Mouse (Mus musculus) hindbrain, embryonic 13.5 days (tissue): ENCODE measurements around the gene Fam167b. TPM values are rescaled to one million over a fixed set of nuclear protein-coding genes. Genes with fewer than 3 reads are reported as not detected.

Experiments used
- ATAC-seq: fragments of 200-750 bp; cut with Nextera tagmentation; 2 replicates; pipeline ENCODE4 v1.8.0; 2017; ENCODE audit warnings: moderate TSS enrichment; ENCODE audit not compliant: low FRiP score
- H3K27ac ChIP-seq: fragments of 300-500 bp; sonication (generic); 2 replicates; pipeline ENCODE4 v1.5.1; 2015; ENCODE audit warnings: inconsistent platforms, mild to moderate bottlenecking, moderate library complexity
- H3K27me3 ChIP-seq: fragments of 300-500 bp; sonication (generic); 2 replicates; pipeline ENCODE4 v1.6.1; 2015; ENCODE audit warnings: mild to moderate bottlenecking, inconsistent platforms
- H3K36me3 ChIP-seq: fragments of 300-500 bp; sonication (generic); 2 replicates; pipeline ENCODE4 v1.6.1; 2015; ENCODE audit warnings: mild to moderate bottlenecking, inconsistent platforms
- H3K4me1 ChIP-seq: fragments of 300-500 bp; sonication (generic); replicated peaks from 2 replicates; pipeline ENCODE4 v1.6.1; 2015; ENCODE audit warnings: inconsistent platforms
- H3K4me2 ChIP-seq: fragments of 300-500 bp; sonication (generic); 2 replicates; pipeline ENCODE4 v1.6.1; 2015; ENCODE audit warnings: inconsistent platforms, mild to moderate bottlenecking, moderate library complexity
- H3K4me3 ChIP-seq: fragments of 300-500 bp; sonication (generic); 2 replicates; pipeline ENCODE4 v1.5.1; 2015; ENCODE audit warnings: mild to moderate bottlenecking, inconsistent platforms
- H3K9ac ChIP-seq: fragments of 300-500 bp; sonication (generic); 2 replicates; pipeline ENCODE4 v1.6.1; 2015; ENCODE audit warnings: mild to moderate bottlenecking, inconsistent platforms
- H3K9me3 ChIP-seq: fragments of 300-500 bp; sonication (generic); 2 replicates; pipeline ENCODE4 v1.6.1; 2016; ENCODE audit warnings: inconsistent platforms
- WGBS: fragments of 180-500 bp; shearing (Covaris S2); methylation state at CpG from one replicate; pipeline ENCODE4 v1.1.7; 2015; 5-methylcytosine and 5-hydroxymethylcytosine counted together
- polyA plus RNA-seq: library from polyadenylated mRNA; unstranded; fragments of >200 nt; fragmentation: Nextera tagmentation; extraction: Ambion mirVana; gene quantifications from 2 replicates; pipeline ENCODE4 v1.2.1, GENCODE M21; 2015

The Fam167b gene
- polyA plus RNA-seq, 1 experiment from 2014 or later, result 0.87 TPM

- Histone ChIP-seq H3K4me3 (no peak overlapping the region), H3K27me3 (no peaks in the 10 kb centered on the region), H3K9me3 (no peaks in the 10 kb centered on the region), H3K36me3 (peaks cover 40% of the 10 kb centered on the region), H3K4me1 (peaks cover 8% of the 10 kb centered on the region), H3K9ac (no peak overlapping the region), H3K4me2 (no peak overlapping the region), H3K27ac (0 out of 2 replicates have a peak overlapping the region, but pooled peaks have one; percentile 18)
- 83% methylated on average over 4 of the region's 4 CpGs for WGBS
- no peak for ATAC-seq
These were observed 10.5 kb upstream of the Fam167b start for GRCm38 (mm10) chr4:129588865-129589264.

- no peak overlapping the region for H3K4me3 ChIP-seq
- H3K9ac ChIP-seq, result no peak overlapping the region
- ATAC-seq, result no peak
- no peak overlapping the region for H3K27ac ChIP-seq
- peaks cover 8% of the 10 kb centered on the region for H3K4me1 ChIP-seq
- H3K27me3 ChIP-seq, result no peaks in the 10 kb centered on the region
- WGBS, result 37% methylated on average over 1 of the region's 1 CpGs
- no peak overlapping the region for H3K4me2 ChIP-seq
- H3K36me3 ChIP-seq, result peaks cover 21% of the 10 kb centered on the region
- H3K9me3 ChIP-seq, result no peaks in the 10 kb centered on the region
These were observed 8.6 kb upstream of the Fam167b start for GRCm38 (mm10) chr4:129586943-129587342.

- Histone ChIP-seq H3K9ac (no peak overlapping the region), H3K4me1 (peaks cover 8% of the 10 kb centered on the region), H3K27me3 (no peaks in the 10 kb centered on the region), H3K27ac (no peak overlapping the region), H3K4me3 (no peak overlapping the region), H3K4me2 (0 out of 2 replicates have a peak overlapping the region, but pooled peaks have one; percentile 52), H3K9me3 (no peaks in the 10 kb centered on the region), H3K36me3 (peaks cover 9% of the 10 kb centered on the region)
- WGBS, result 84% methylated on average over 9 of the region's 9 CpGs
- no peak for ATAC-seq
These were observed 7.4 kb upstream of the Fam167b start for GRCm38 (mm10) chr4:129585773-129586172.

- no peaks in the 10 kb centered on the region for H3K9me3 ChIP-seq
- H3K9ac ChIP-seq, result peak overlapping the region; percentile 46
- 0 out of 2 replicates have a peak overlapping the region, but pooled peaks have one; percentile 12 for H3K27ac ChIP-seq
- peaks cover 2% of the 10 kb centered on the region for H3K36me3 ChIP-seq
- 3% methylated on average over 36 of the region's 36 CpGs for WGBS
- peak overlapping the region; percentile 52 for H3K4me2 ChIP-seq
- no peaks in the 10 kb centered on the region for H3K27me3 ChIP-seq
- H3K4me3 ChIP-seq, result peak overlapping the region; percentile 33
- no peak for ATAC-seq
- H3K4me1 ChIP-seq, result peaks cover 8% of the 10 kb centered on the region
These were observed 6.7 kb upstream of the Fam167b start for GRCm38 (mm10) chr4:129584884-129585608.

GRCm38 (mm10) chr4:129584370-129584769, 6.0 kb upstream of the Fam167b start:
- peaks cover 8% of the 10 kb centered on the region for H3K4me1 ChIP-seq
- peak overlapping the region; percentile 33; the same call in 1 of the 2 replicates for H3K4me3 ChIP-seq
- no peaks in the 10 kb centered on the region for H3K36me3 ChIP-seq
- H3K9me3 ChIP-seq, result no peaks in the 10 kb centered on the region
- H3K27me3 ChIP-seq, result no peaks in the 10 kb centered on the region
- no peak for ATAC-seq
- H3K27ac ChIP-seq, result no peak overlapping the region
- WGBS, result 69% methylated on average over 1 of the region's 1 CpGs
- H3K9ac ChIP-seq, result no peak overlapping the region
- H3K4me2 ChIP-seq, result peak overlapping the region; percentile 52

GRCm38 (mm10) chr4:129582251-129582650, 3.9 kb upstream of the Fam167b start:
- Histone ChIP-seq H3K9me3 (no peaks in the 10 kb centered on the region), H3K9ac (no peak overlapping the region), H3K27ac (no peak overlapping the region), H3K4me2 (no peak overlapping the region), H3K4me3 (no peak overlapping the region), H3K4me1 (peaks cover 9% of the 10 kb centered on the region), H3K27me3 (0 out of 2 replicates have a peak, but pooled peaks cover 5% of the 10 kb centered on the region), H3K36me3 (no peaks in the 10 kb centered on the region)
- WGBS, result 80% methylated on average over 1 of the region's 1 CpGs
- ATAC-seq, result no peak

GRCm38 (mm10) chr4:129580347-129580746, 2.0 kb upstream of the Fam167b start:
- Histone ChIP-seq H3K4me1 (peaks cover 14% of the 10 kb centered on the region), H3K4me2 (no peak overlapping the region), H3K27me3 (0 out of 2 replicates have a peak, but pooled peaks cover 5% of the 10 kb centered on the region), H3K27ac (no peak overlapping the region), H3K9ac (no peak overlapping the region), H3K36me3 (no peaks in the 10 kb centered on the region), H3K4me3 (no peak overlapping the region), H3K9me3 (no peaks in the 10 kb centered on the region)
- WGBS, result 80% methylated on average over 6 of the region's 7 CpGs
- ATAC-seq, result no peak

GRCm38 (mm10) chr4:129577688-129578087, 661 bp downstream of the Fam167b start:
- H3K36me3 ChIP-seq, result no peaks in the 10 kb centered on the region
- WGBS, result 82% methylated on average over 7 of the region's 7 CpGs
- peaks cover 7% of the 10 kb centered on the region; the same call in 1 of the 2 replicates for H3K4me1 ChIP-seq
- H3K4me3 ChIP-seq, result no peak overlapping the region
- H3K9me3 ChIP-seq, result no peaks in the 10 kb centered on the region
- 0 out of 2 replicates have a peak, but pooled peaks cover 5% of the 10 kb centered on the region for H3K27me3 ChIP-seq
- no peak overlapping the region for H3K4me2 ChIP-seq
- ATAC-seq, result no peak
- H3K9ac ChIP-seq, result 0 out of 2 replicates have a peak overlapping the region, but pooled peaks have one; percentile 57
- H3K27ac ChIP-seq, result no peak overlapping the region

- Histone ChIP-seq H3K4me1 (peaks cover 7% of the 10 kb centered on the region; the same call in 1 of the 2 replicates), H3K9me3 (no peaks in the 10 kb centered on the region), H3K27ac (no peak overlapping the region), H3K4me2 (peak overlapping the region; percentile 25), H3K36me3 (no peaks in the 10 kb centered on the region), H3K9ac (peak overlapping the region; percentile 57), H3K4me3 (no peak overlapping the region), H3K27me3 (0 out of 2 replicates have a peak, but pooled peaks cover 5% of the 10 kb centered on the region)
- 0 out of 2 replicates have a peak, but pooled peaks have one; percentile 36 for ATAC-seq
- WGBS, result 32% methylated on average over 21 of the region's 21 CpGs
These were observed 1.4 kb downstream of the Fam167b start for GRCm38 (mm10) chr4:129576863-129577491.

- H3K27ac ChIP-seq, result no peak overlapping the region
- no peaks in the 10 kb centered on the region for H3K36me3 ChIP-seq
- 59% methylated on average over 7 of the region's 8 CpGs for WGBS
- H3K9me3 ChIP-seq, result no peaks in the 10 kb centered on the region
- H3K27me3 ChIP-seq, result 0 out of 2 replicates have a peak, but pooled peaks cover 5% of the 10 kb centered on the region
- no peak for ATAC-seq
- H3K9ac ChIP-seq, result no peak overlapping the region
- no peak overlapping the region for H3K4me3 ChIP-seq
- H3K4me2 ChIP-seq, result no peak overlapping the region
- H3K4me1 ChIP-seq, result peaks cover 7% of the 10 kb centered on the region; the same call in 1 of the 2 replicates
These were observed 3.0 kb downstream of the Fam167b start for GRCm38 (mm10) chr4:129575171-129575844.

- H3K4me3 ChIP-seq, result no peak within 1 kb of the TSS
- no peaks in the 10 kb centered on the region for H3K36me3 ChIP-seq
- H3K9me3 ChIP-seq, result no peaks in the 10 kb centered on the region
- no peak for ATAC-seq
- peaks cover 7% of the 10 kb centered on the region; the same call in 1 of the 2 replicates for H3K4me1 ChIP-seq
- H3K4me2 ChIP-seq, result no peak within 1 kb of the TSS
- 0 out of 2 replicates have a peak, but pooled peaks cover 5% of the 10 kb centered on the region for H3K27me3 ChIP-seq
- H3K9ac ChIP-seq, result no peak within 1 kb of the TSS
- no peak within 1 kb of the TSS for H3K27ac ChIP-seq
- WGBS, result 91% methylated on average over 8 of the region's 8 CpGs
These were observed 4.9 kb downstream of the Fam167b start, which contains the start of gene Lck for GRCm38 (mm10) chr4:129573430-129573829. Gene Lck (minus strand): TSS chr4:129573641.

- Histone ChIP-seq H3K36me3 (no peaks in the 10 kb centered on the region), H3K4me3 (no peak overlapping the region), H3K27me3 (0 out of 2 replicates have a peak, but pooled peaks cover 2% of the 10 kb centered on the region), H3K27ac (no peak overlapping the region), H3K4me2 (no peak overlapping the region), H3K4me1 (peaks cover 7% of the 10 kb centered on the region; the same call in 1 of the 2 replicates), H3K9me3 (no peaks in the 10 kb centered on the region), H3K9ac (no peak overlapping the region)
- 99% methylated on average over 4 of the region's 4 CpGs for WGBS
- ATAC-seq, result no peak
These were observed 5.3 kb downstream of the Fam167b start for GRCm38 (mm10) chr4:129573093-129573370.
